In the genomic region with DNA sequence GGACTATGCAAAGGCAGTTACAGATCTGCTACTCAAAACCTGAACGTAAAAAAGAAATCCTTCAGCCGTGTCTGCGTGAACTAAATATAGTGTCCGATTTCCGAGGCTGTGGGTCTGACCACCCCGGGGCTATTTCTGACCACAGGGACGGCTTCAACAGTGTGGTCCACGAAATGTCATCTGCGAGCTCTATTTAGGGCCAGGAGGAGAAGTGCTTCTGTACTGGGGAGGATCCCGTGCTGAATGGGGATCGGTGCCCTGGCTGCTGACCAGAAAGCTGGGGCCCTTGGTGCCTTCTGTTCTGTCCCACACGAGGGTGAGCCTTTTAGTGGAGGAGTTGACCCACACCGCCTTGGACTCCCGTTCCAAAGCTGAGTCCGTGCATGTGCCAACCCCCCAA, we compare ENCODE assay signal across 21 mouse cellular contexts.
A peak's percentile ranks its signal among the peaks of the same experiment; 100 is the strongest.
DNase-seq lines count a peak whose midpoint lies in the region; ATAC-seq and TF ChIP-seq lines count a peak whose summit lies in the region.
"Had no signal": no experiment of that assay in that cellular context is flagged by ENCODE, and none has a peak within 500 bp of the region (broad histone marks: within the 10 kb centered on the region; RNA-seq: fewer than 3 reads in every experiment).

No protein-coding gene starts in this region.

- peak overlapping the region; percentile 42 for H3K27ac ChIP-seq in heart, embryonic 16.5 days (ENCODE audit: low read length)
- no peak overlapping the region for H3K27ac ChIP-seq in hindbrain, postnatal 0 days
- H3K27ac ChIP-seq: embryonic facial prominence, embryonic 13.5 days; forebrain, embryonic 13.5 days; heart, adult 2 months; hindbrain, embryonic 13.5 days; macrophage; midbrain, embryonic 10.5 days had no signal

- no peak overlapping the region for H3K4me3 ChIP-seq in heart, embryonic 16.5 days (ENCODE audit: low read length)
- no peak overlapping the region for H3K4me3 ChIP-seq in hindbrain, postnatal 0 days (ENCODE audit: low read length)
- H3K4me3 ChIP-seq: embryonic facial prominence, embryonic 13.5 days; forebrain, embryonic 13.5 days; heart, adult 2 months; hindbrain, embryonic 13.5 days; midbrain, embryonic 10.5 days had no signal

- peaks cover 13% of the 10 kb centered on the region; the same call in 1 of the 2 replicates for H3K4me1 ChIP-seq in heart, embryonic 16.5 days (ENCODE audit: control insufficient read depth, insufficient read depth, low read length)
- no peaks in the 10 kb centered on the region for H3K4me1 ChIP-seq in hindbrain, postnatal 0 days (ENCODE audit: insufficient read depth, low read length)
- H3K4me1 ChIP-seq: embryonic facial prominence, embryonic 13.5 days; forebrain, embryonic 13.5 days; hindbrain, embryonic 13.5 days; midbrain, embryonic 10.5 days had no signal

- peak overlapping the region; percentile 40; the same call in 1 of the 2 replicates for H3K4me2 ChIP-seq in heart, embryonic 16.5 days (ENCODE audit: low read depth, low read length)
- H3K4me2 ChIP-seq in hindbrain, postnatal 0 days (ENCODE audit: low read depth, low read length) = no peak overlapping the region
- H3K4me2 ChIP-seq: embryonic facial prominence, embryonic 13.5 days; forebrain, embryonic 13.5 days; hindbrain, embryonic 13.5 days had no signal

- peak; percentile 14 for DNase-seq in gastrocnemius, adult 18-20 months (ENCODE audit: low spot score)
- no peak for DNase-seq in gastrocnemius, adult 8-10 months (ENCODE audit: low spot score in 2 of 2)
- peak; percentile 32 for DNase-seq in left cerebral cortex, postnatal 4 days
- DNase-seq in left cerebral cortex, postnatal 36 days (ENCODE audit: low spot score in 2 of 2) = no peak
- no peak for DNase-seq in hindbrain, postnatal 0 days (ENCODE audit: low spot score)
- DNase-seq: adrenal gland, postnatal 14 days; cerebellum, adult 9-10 months; gastrocnemius, postnatal 10 days; kidney, adult 8-10 months; kidney, postnatal 10 days; thymus, postnatal 14 days had no signal

- no peaks in the 10 kb centered on the region for H3K9me3 ChIP-seq in heart, embryonic 16.5 days (replicated peaks; ENCODE audit: control insufficient read depth, low read length)
- H3K9me3 ChIP-seq in hindbrain, postnatal 0 days (ENCODE audit: low read length) = no peaks in the 10 kb centered on the region
- H3K9me3 ChIP-seq: embryonic facial prominence, embryonic 13.5 days; forebrain, embryonic 13.5 days; hindbrain, embryonic 13.5 days; midbrain, embryonic 10.5 days had no signal

- H3K9ac ChIP-seq in heart, embryonic 16.5 days (ENCODE audit: low read length) = no peak overlapping the region
- no peak overlapping the region for H3K9ac ChIP-seq in hindbrain, postnatal 0 days (replicated peaks; ENCODE audit: low read length)
- H3K9ac ChIP-seq: embryonic facial prominence, embryonic 13.5 days; forebrain, embryonic 13.5 days; hindbrain, embryonic 13.5 days had no signal

- TF ChIP-seq CTCF in hindbrain, postnatal 0 days (IDR thresholded peaks at IDR 0.05; ENCODE audit: low read depth) = no peak

- H3K36me3 ChIP-seq in heart, embryonic 16.5 days (ENCODE audit: control insufficient read depth, insufficient read depth) = no peaks in the 10 kb centered on the region
- H3K36me3 ChIP-seq in hindbrain, postnatal 0 days (ENCODE audit: insufficient read depth, low read length) = no peaks in the 10 kb centered on the region
- H3K36me3 ChIP-seq: embryonic facial prominence, embryonic 13.5 days; hindbrain, embryonic 13.5 days; midbrain, embryonic 10.5 days had no signal

- H3K27me3 ChIP-seq in heart, embryonic 16.5 days (ENCODE audit: control insufficient read depth, insufficient read depth, low read length) = no peaks in the 10 kb centered on the region
- no peaks in the 10 kb centered on the region for H3K27me3 ChIP-seq in hindbrain, postnatal 0 days (ENCODE audit: insufficient read depth, low read length)
- H3K27me3 ChIP-seq: embryonic facial prominence, embryonic 13.5 days; forebrain, embryonic 13.5 days; hindbrain, embryonic 13.5 days had no signal

- ATAC-seq in heart, embryonic 16.5 days (replicated peaks; ENCODE audit: extremely low read depth, insufficient read depth, low FRiP score) = peak; percentile 64
- no peak for ATAC-seq in hindbrain, postnatal 0 days
- ATAC-seq in megakaryocyte-erythroid progenitor cell, adult 5-6 weeks (replicated peaks; ENCODE audit: low FRiP score, low TSS enrichment, poor library complexity, severe bottlenecking) = no peak
- ATAC-seq: activated CD4-positive, CD25-positive, alpha-beta regulatory T cell, adult 4 months; forebrain, embryonic 13.5 days; midbrain, embryonic 16.5 days had no signal

- WGBS in heart, embryonic 16.5 days = 45% methylated on average over 15 of the region's 15 CpGs
- 80% methylated on average over 15 of the region's 15 CpGs for WGBS in hindbrain, postnatal 0 days

- intact Hi-C loops in left cerebral cortex, postnatal 4 days (cut with DNase I) = no loop called here
- intact Hi-C loops in left cerebral cortex, postnatal 36 days (cut with DNase I) = no loop called here

Comparison
In these comparisons a context has a peak if more than half of its experiments do, and no peak if none do; other contexts are left out.
1. DNase-seq: peak in gastrocnemius, adult 18-20 months (single experiment) and left cerebral cortex, postnatal 4 days (single experiment); none in gastrocnemius, adult 8-10 months (0 of 2), left cerebral cortex, postnatal 36 days (0 of 2) and hindbrain, postnatal 0 days (single experiment).